Mouse (Mus musculus): ENCODE data around the gene Tdrd1.

DNA sequence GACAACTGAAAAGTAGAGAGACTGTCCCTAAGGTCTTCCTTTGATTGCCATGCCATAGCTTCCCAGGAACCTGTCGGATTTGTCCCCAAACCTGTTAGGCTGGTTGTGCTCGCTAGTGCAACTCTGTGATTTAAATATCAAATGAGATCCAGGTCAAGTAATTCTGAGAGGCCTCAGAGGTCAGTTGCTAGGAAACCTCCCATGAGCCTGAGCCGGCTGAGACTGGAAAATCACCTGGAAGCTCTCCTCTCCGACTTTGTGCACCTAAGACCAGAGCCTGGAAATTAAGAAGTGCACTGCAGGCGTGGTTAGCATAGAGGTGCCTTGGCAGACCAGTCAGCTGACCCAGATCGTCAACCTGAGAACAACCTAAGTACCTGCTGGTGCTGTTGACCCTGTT, 89.1 kb downstream of the Tdrd1 start:
- TF ChIP-seq MAFK (IDR thresholded peaks at IDR 0.05; ENCODE audit: insufficient read depth, low read depth, low read length), result no peak
- TF ChIP-seq CHD2 (IDR thresholded peaks at IDR 0.05; ENCODE audit: low read depth, low read length), result peak; percentile 39; the same call in 1 of the 2 replicates
- no peak for TF ChIP-seq ZC3H11A (IDR thresholded peaks at IDR 0.05; ENCODE audit: borderline replicate concordance, low read depth, low read length)
- no peak for TF ChIP-seq ZNF384 (IDR thresholded peaks at IDR 0.05; ENCODE audit: low read depth, low read length)
